Mouse (Mus musculus) urinary bladder, postnatal 14 days (tissue): Measurements from ENCODE around the gene Msmp.
"Not testable (repeated sequence)": the region's sequence is repeated elsewhere in the genome, so short reads cannot be mapped to it uniquely, and the experiment has no call there.

Experiments
- DNase-seq: peaks from one replicate; pipeline ENCODE4 v3.0.0; 2021; ENCODE audit warnings: low spot score

Gene Msmp

GRCm38 (mm10) chr4:43584444-43585416, at the start of gene Msmp:
Gene Msmp (minus strand): TSS chr4:43584494.
- DNase-seq, result no peak

- DNase-seq, result no peak
These were observed 49.4 kb upstream of the Msmp start for GRCm38 (mm10) chr4:43633736-43634135.

DNA sequence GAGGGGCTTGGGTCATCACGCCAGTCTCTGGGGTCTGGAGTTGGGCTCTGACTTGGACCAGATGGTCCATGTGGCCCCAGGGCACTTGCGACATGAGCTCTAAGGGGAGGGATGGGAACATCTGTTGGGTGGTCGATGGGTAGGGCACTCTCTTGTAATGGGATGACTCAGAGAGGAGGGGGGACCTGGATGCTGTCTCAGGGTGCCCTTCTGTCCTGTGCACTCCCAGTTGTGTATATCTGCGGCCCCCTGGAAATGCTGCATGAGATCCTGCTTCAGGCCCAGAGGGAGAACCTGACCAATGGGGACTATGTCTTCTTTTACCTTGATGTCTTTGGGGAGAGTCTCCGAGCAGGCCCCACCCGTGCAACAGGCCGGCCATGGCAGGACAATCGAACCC, 49.0 kb upstream of the Msmp start:
- DNase-seq, result no peak

GRCm38 (mm10) chr4:43631956-43632920, 47.9 kb upstream of the Msmp start:
- no peak for DNase-seq

DNA sequence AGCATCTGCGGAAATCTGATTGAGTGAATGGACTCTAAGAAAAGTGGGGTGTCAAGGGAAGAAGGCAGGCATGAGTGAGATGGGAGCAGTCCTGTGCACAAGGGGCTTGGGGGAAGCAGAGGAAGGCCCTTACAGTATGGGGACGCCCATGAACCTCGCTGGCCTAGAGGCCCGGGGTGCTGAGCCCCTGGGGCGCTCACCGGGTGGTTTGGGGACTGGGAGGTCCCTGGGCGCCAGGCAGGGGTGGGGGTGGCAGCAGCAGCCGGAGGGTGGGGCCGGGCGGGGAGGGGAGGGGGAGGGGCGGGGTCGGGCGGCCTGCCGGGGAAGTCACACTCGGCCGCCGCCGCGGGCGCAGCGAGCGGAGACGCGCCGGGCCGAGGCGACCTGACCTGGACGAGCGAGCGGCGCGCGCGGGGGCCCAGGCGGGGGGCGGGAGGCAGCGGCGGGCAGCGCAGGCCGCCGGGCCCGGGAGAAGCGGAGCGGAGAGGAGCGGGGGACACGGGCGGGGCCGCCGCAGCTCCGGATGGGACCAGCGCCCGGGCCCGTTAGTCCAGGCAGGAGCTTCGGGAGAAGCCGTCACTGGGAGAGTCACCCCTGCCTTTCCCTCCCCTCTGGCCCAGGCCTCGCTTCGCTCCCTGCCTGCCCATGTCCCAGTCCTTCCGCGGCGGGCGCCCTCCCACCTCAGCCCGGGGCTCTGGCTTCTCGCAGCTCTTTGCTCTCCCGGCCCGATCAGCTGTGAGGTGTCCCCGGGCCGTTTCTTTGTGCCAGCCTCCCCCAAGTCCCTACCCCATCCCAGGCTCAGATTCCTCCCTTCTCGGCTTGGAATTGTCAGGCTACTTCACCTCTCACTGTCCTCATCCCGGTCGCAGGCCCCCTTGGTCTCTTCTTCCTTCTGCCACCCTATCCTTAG, 47.0 kb upstream of the Msmp start, which contains the start of gene Npr2:
TSS of gene Npr2 (plus strand) at position 890 of the 910 bp plus-strand sequence.
- peak; percentile 36 for DNase-seq

DNA sequence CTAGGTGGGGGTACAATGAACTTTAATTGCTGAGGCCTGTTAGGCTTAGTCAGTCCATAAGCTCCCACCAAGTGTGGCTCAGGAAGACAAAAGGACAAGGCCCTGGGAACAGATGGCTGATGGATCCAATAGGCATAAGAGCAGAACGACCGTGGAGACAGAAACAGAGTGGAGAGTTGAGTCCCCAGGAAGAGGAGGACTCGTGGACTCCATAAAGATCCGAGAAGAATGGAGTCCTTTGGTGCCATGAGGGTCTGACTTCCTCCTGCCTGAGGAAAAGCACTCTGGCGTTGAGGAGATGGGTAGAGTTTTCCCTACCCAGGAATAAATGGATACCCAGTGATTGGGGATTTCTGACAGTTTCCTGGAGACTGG, 46.4 kb upstream of the Msmp start:
- DNase-seq, result no peak

GRCm38 (mm10) chr4:43630030-43630581, 45.8 kb upstream of the Msmp start:
- DNase-seq, result peak; percentile 82

GRCm38 (mm10) chr4:43629106-43629817, 45.0 kb upstream of the Msmp start:
- no peak for DNase-seq

DNA sequence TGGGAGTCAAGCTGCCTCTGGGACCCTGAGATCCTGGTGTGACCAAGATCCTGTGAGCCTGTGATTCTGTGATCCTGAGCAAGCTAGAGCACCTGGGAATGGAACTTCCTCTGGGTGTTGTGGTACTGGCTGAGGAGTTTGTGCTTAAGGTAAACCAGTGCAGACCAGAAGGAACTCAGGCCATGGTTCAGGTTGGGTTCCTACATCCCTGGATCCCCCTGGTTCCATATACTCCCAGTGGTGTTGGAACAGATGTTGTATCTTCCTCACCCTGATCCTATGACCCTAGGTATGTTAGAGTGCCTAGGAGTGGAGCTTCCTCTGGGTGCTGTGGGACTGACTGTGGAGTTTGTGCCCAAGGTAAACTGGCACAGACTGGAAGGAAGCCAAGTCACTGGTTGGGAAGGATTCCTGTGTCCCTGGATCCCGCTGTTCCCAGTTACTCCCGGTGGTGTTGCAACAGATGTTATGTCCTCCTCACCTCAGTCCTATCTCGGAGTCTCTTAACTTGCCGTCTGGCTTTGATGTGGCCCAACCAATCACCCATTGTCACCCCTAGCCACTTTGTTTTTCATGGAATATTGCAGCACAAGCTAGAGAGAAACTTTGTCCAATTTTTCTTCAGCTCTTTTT, 36.0 kb upstream of the Msmp start:
- peak; percentile 1 for DNase-seq

GRCm38 (mm10) chr4:43613060-43613730, 28.9 kb upstream of the Msmp start:
- no peak for DNase-seq

GRCm38 (mm10) chr4:43612534-43612933, 28.2 kb upstream of the Msmp start:
- DNase-seq, result no peak

GRCm38 (mm10) chr4:43604751-43605685, 20.7 kb upstream of the Msmp start:
- no peak for DNase-seq

DNA sequence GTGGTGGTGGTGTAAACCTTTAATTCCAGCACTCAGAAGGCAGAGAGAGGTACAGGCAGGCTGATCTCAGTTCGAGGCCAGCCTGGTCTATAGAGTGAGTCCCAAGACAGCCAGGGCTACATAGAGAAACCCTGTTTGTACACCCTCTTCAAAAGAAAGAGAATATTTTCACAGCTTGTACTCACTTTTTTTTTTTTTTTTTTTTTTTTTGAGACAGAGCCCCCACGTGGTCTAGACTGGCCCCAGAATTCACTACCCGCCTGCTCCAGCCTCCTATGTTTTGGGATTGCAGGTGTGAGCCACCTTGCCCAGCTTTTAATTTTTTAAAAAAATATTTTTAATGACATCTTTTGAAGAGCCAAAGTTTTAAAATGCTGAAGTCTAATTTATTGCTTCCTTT, 19.8 kb upstream of the Msmp start:
- no peak for DNase-seq

DNA sequence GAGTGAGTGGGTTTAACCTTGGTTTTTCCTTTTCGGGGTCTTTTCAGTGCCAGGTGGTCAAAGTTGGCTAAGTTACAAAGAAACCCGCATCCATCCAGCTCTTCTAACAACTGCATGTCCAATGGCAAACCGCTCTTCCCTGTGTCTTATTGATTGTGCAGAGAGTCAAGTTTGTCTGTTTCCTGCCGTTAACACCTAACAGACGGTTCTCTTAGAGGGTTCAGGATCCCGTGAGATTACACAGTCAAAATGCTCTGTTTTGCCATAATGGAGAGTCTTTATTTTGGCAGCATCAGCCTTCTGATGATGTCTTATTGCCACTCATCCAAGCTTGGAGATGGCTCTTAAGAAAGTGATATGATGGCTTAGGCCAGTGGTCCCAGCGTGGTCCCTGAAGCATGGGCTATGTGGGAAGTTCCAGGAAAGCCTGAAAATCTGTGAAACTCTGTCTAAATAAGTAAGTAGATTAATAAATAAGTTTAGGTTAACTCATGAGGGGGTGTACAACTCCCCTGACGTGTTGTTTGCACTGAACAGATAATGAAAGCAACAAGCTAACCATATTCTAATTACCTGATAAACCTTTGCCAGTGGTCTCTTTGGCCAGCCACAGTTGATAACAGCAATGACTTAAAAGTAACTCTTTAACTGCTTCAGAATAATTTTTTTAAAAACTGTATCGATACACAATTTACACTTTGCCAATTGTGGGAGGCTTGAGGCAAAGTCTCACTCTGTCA, 16.1 kb upstream of the Msmp start:
- DNase-seq, result no peak

- no peak for DNase-seq
These were observed 14.5 kb upstream of the Msmp start for GRCm38 (mm10) chr4:43598650-43599380.

GRCm38 (mm10) chr4:43598200-43598599, 13.9 kb upstream of the Msmp start:
- DNase-seq, result no peak

GRCm38 (mm10) chr4:43596597-43596996, 12.3 kb upstream of the Msmp start:
- DNase-seq, result not testable (repeated sequence)
